Mouse (Mus musculus): Measurements from ENCODE around the gene Capn10.

Capn10 gene

DNA sequence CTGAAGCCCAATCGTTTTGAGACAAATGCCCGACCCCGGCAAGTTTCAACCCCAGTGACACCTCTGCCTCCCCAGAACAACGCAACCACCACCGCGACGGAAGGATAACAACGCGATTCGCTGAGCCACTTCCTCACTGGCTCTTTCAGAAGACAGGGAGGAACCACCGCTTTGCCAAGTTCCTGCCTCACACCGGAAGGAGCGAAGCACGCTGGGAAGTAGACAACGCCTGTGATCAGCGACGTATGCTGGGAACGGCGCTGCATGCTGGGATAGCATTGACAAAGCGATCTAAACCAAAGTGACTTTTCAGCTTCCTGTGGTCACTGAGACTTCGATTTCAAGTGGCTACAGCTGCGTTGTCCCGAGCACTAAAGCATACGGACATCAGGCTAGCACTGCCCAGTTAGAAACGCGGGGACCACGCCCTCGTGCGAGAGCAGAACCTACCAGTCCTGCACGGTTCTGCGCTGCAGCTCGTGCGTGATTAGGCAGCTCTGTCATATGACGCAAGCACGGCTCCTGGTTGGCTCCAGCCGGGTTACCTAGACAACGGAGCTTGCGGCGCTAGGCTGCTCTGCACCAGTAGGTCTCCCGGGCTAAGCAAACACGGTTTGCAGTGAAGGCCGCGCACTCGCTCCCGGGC is at the start of gene Capn10:
Capn10 (plus strand) TSS at position 195 of the 646 bp plus-strand sequence.
- peak; percentile 96 for DNase-seq (ENCODE audit: low spot score)

DNA sequence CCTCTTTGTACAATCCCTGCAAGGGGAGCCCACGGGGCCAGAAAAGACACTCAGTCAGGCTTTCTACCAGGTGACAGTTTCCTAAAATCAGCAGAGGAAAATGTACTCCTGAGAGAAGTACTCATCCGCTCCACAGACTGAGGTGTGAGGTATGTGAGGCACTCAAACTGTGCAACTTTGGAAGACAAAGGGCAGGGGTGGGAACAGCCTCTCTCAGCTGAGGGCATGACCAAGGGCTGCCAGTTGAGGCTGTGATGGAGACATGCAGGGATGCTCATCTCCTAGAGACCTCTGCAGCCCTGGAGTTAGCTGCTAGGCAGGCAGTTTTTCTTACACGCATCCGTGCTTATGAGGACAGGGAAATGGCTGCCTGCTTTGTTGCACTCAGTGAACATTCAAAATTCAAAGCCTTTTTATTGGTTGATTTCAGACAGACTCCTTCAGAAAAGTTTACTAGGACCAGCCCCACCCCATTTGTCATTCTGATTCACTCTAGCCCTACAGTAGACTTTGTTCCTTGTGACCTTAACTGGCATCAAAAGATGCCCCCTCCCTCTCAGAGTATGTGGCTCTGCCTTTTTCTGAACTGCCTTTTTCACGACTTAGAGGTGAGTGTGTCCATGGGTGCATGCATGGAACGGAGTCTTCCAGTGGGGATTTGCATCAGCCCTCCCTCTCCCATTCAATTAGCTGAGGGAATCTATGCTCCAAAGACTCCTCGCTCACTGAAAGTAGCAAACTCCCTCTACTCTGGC is 45.1 kb upstream of the Capn10 start:
- DNase-seq (ENCODE audit: low spot score), result no peak

DNA sequence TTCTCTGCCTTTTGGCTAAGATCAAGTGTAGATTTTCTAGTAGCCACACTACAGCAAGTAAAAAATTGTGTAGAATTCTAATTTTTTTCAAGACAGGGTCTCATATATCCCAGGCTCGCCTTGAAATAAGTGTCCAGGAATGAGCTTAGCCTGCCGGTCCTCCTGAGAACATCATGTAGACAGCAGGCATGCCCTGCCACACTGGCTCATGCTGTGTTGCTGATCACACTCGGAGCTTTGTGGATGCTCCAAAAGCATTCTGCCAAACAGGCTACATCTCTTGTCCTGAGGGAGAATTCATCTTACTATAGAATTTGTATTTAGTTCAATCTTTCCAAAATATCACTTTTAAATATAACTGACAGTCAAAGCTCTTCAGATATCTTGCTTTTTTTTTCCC is 41.4 kb upstream of the Capn10 start:
- no peak for DNase-seq (ENCODE audit: low spot score)

DNA sequence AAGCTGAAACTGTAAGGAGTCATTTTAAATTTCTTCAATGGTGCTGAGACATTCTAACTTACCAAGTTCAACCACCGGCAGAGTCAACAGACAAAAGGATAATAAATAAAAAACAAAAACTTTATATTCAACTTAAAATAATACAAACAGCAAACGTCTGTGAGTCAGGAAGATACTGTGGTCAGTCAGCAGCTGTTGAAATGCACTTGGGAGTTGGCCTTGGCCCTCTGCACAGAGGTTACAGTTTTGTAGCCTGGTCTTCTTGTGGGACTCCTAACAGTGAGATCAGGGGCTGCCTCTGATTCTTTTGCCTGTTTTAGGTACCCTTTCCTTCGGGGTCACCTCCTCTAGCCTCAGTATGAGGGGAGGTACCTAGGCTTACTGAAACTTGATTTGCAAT is 40.3 kb upstream of the Capn10 start:
- DNase-seq (ENCODE audit: low spot score), result no peak

- DNase-seq (ENCODE audit: low spot score), result peak; percentile 69
These were observed 39.1 kb upstream of the Capn10 start for GRCm38 (mm10) chr1:92895089-92895488.

DNA sequence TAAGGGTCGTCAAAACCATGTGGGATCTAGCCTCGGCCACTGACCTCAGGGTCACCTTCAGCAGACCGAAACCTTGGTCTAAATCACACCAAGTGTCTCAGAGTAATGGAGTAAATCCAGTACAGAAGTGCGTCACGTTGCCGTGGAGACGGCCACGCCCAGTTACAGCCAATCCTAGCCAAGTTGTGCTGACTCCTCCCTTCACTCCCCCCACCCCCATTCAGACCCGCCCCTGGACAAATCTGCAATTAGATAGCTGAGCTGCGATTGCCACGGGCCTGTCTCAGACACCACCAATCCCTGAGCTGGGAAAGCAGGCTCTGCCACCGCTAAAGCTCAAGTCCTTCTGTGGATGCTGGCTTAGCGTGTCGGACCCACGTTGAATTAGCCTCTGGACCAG is 31.4 kb upstream of the Capn10 start, which contains the start of gene Ankmy1:
Ankmy1 (minus strand) TSS at position 121 of the 400 bp plus-strand sequence.
- peak; percentile 50 for DNase-seq (ENCODE audit: low spot score)

GRCm38 (mm10) chr1:92903627-92904026 is 30.5 kb upstream of the Capn10 start:
- no peak for DNase-seq (ENCODE audit: low spot score)

DNA sequence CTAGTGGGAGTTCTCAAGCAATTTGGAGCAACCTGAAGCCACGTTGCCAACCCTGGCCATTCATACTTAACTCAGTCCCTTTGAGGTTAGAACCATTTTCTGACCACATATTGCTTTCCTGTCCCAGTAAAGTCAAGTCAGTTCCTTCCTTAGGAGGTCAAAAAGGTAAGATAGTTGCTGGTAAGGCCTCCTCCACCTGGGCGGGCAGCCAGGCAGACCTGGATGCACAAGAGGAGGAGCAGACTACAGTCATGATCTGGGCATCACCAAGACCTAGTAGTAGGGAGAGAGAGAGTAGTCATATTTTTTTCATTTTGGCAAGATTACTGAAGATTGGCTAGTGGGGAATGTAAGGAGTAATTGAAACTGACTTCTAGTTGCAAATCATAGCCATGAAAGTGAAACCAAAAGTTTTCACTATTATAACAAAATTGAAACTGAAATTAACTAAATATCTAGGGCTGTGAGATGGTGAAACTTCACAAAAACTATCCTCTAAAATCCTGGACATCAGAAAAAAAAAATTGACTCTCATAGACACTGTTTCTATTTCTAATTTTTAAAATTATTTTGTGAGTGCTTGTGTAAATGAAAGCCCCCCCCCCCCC is 28.4 kb upstream of the Capn10 start:
- no peak for DNase-seq (ENCODE audit: low spot score)

DNA sequence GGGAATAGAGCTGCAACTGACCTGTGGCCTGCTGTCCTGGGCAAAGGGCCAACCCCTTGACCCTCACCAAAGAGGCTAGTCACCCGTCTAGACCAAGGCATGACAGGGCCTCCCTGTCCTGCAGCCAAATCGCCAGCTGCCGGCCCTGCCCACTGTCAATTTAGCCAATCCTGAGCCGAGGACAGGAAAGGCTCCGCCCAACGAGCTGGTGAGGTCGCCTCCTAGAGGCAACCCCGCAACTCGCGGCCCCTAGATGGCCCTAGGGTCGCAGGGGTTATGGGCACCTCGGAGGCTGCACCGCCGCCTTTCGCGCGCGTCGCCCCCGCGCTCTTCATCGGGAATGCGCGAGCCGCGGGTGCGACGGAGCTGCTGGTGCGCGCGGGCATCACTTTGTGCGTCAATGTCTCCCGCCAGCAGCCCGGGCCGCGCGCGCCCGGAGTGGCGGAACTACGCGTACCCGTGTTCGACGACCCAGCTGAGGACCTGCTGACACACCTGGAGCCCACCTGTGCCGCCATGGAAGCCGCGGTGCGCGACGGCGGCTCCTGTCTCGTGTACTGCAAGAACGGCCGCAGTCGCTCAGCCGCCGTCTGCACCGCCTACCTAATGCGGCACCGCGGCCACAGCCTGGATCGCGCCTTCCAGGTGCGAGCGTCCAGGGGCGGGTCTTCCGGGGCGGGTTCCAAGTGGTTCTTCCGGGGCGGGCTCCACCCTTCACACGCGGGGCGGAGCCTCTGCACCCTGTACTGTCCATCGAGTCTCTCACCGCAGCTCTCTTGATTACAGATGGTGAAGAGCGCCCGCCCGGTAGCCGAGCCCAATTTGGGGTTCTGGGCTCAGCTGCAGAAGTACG is 27.2 kb upstream of the Capn10 start, which contains the start of gene Dusp28:
Dusp28 (plus strand) TSS at position 203 of the 853 bp plus-strand sequence.
- DNase-seq (ENCODE audit: low spot score), result peak; percentile 95

DNA sequence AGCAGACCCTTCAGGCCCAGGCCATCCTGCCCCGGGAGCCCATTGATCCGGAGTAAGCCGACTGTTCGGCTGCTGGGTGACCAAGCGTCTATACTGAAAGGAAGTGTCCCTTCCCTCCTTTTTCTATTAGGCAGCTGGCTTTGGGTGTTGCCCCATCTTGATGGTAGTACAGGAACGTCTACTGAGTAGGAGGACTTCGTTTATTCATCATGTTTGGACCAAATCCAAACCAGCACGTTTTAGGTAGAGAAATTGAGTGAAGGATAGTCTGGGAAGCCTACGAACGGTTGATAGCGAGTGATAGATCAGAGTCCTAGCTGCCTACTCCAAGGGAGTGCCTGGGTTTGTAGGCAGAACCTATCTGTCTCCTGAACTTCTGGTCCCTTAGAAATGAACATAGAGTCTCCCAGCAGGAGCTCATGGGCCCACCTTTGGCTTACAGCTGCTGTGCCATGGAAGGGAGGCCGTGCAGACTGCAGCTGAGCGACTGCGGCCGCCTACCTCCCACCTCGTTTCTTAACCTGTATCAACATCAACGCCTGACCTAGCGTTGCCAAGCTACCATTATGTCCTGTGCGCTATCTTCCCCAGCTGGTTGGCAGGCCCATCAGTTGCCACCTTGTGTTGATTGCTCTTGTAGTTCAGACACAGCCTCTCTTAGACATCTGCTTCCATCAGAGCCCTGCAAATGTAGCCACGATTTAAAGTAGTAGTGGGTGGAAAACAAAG is 26.4 kb upstream of the Capn10 start:
- DNase-seq (ENCODE audit: low spot score), result no peak

DNA sequence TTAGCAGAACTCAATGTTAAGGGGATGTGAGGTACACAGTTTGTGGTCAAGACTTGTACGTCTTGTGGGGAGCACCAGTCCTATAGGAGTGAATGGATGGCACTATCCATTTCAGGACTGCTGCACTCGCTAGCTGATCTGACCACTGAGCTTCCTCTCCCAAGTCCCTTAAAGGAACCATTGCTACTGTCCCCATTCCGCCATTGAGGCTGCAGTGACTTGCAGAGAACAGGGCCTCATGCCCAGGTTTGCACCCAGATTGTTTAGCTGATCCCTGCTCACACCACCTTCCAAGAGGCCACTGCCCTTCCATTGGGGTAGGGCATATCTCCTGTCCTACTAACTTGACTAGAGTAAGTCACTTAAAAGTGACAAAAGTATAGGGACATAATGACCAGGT is 25.5 kb upstream of the Capn10 start:
- no peak for DNase-seq (ENCODE audit: low spot score)

DNA sequence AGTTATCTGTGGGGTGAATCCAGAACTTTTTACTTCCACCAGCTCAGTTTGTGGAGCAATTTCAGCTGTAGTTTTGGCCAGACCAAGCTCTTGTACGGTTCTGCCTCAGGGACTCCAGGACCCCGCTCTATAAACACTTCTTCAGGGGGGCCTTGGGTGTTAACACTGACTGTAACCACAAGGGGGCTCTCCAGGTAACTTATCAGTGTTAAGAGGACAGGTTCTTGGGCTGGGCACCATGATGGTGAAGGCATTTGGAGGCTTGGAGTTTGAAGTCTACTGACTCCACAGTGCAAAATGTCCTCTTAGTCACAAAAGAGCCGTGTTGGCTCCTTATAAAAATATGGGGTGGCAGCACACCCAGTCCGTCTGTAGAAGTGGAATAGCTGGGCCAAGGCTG is 25.1 kb upstream of the Capn10 start:
- no peak for DNase-seq (ENCODE audit: low spot score)

DNA sequence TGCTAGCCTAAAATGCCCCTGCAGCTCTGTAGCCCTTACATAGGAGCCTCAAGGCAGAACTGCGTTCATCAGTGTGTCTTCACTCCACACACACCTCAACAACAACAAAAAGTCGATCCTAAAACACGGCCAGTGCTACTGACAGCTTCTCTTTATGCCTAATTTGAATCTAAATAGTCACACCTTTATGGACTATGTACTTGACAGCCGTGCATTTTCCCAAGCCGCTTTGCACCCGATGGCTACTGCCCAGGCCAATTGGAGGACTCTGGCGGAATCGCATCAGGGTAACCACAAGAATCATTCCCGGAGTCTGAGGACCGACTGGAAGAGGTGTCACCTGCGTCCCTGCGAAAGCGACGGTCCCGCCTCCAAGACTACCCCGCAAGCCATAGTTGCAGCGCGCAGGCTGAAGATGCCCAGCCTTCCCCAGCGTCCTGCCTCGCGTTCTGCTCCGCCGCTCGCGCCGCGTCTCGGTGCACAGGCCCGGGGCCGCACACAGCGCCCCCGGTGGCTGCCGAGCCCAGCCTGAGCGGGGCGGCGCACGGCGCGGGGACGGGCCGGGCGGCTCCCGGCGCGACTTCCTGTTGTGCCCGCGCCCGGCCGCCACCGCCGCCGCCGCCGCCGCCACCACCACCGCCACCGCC is 23.8 kb upstream of the Capn10 start, which contains the start of gene Rnpepl1:
Rnpepl1 (plus strand) TSS at position 545 of the 647 bp plus-strand sequence.
- peak; percentile 75 for DNase-seq (ENCODE audit: low spot score)

DNA sequence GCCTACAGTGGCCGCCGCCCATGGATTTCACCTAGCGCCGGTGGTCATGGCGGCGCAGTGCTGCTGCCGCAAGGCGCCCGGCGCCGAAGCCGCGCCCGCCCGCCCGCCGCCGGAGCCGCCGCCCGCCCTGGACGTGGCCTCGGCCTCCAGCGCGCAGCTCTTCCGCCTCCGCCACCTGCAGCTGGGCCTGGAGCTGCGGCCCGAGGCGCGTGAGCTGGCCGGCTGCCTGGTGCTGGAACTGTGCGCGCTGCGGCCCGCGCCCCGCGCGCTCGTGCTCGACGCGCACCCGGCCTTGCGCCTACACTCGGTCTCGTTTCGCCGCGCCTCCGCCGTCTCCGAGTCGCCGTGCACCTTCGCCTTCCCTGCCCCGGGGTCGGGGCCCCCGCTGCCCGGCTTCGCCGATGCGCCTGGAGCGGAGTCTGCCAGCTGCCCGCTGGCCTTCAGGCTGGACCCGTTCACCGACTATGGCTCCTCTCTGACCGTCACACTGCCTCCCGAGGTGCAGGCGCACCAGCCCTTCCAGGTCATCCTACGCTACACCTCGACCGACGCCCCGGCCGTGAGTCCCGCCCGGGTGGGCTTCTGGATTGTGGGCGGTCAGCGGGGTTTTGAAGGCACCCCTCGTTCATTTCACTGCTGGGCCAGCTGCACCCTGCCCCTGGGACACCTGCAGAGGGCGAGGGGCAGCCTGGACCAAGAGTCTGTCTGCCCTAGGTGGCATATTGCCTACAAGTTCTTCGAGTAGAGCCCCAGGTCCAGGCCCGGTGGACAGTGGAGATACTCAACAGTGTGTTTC is 23.1 kb upstream of the Capn10 start:
- peak; percentile 29 for DNase-seq (ENCODE audit: low spot score)

DNA sequence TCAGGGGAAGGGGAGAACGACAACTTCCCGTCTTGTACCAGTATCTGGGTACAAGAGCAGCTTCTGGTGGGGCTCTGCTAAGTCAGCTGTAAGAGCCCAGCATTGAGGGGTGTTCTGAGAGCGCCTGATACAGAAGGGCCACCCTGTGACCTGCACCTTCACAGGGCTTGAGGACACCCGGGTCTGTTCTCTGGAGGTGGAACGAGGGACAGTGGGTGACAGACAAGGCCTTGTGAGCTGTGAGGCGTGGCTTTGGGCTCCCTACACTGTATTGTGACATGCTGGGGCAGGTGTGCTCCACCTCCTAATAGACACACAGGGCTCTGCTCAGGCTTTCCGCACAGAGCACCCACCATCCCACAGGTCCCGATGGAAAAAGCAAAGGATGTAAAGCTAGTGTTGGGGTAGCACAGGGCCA is 22.4 kb upstream of the Capn10 start:
- DNase-seq (ENCODE audit: low spot score), result no peak

DNA sequence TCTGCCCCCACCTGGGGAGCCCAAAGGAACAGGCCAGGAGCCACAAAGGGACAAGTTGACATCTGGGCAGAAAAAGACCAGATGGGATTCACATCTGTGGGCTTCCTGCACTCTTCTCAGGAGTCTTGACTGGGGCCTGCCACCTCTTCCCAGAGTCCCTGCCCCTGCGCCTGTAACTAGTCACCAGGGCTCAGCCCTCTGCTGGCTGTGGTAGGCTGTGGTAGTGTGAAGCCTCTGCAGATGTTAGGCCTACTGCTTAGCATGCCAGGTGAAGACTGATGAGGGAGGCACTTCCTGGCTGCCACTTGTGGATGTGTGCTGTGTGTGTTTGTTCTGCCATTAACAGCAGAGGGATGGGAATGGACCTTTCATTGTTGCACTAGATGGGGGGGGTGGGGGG is 21.9 kb upstream of the Capn10 start:
- no peak for DNase-seq (ENCODE audit: low spot score)

- no peak for DNase-seq (ENCODE audit: low spot score)
These were observed 19.9 kb upstream of the Capn10 start for GRCm38 (mm10) chr1:92914239-92914638.

GRCm38 (mm10) chr1:92914993-92915392 is 19.2 kb upstream of the Capn10 start:
- no peak for DNase-seq (ENCODE audit: low spot score)

GRCm38 (mm10) chr1:92916725-92917124 is 17.5 kb upstream of the Capn10 start:
- no peak for DNase-seq (ENCODE audit: low spot score)

GRCm38 (mm10) chr1:92919151-92919550 is 15.0 kb upstream of the Capn10 start:
- no peak for DNase-seq (ENCODE audit: low spot score)

All from lung, postnatal 25 days (tissue).